10 mouse cellular contexts compared by ENCODE assay signal in the genomic region with DNA sequence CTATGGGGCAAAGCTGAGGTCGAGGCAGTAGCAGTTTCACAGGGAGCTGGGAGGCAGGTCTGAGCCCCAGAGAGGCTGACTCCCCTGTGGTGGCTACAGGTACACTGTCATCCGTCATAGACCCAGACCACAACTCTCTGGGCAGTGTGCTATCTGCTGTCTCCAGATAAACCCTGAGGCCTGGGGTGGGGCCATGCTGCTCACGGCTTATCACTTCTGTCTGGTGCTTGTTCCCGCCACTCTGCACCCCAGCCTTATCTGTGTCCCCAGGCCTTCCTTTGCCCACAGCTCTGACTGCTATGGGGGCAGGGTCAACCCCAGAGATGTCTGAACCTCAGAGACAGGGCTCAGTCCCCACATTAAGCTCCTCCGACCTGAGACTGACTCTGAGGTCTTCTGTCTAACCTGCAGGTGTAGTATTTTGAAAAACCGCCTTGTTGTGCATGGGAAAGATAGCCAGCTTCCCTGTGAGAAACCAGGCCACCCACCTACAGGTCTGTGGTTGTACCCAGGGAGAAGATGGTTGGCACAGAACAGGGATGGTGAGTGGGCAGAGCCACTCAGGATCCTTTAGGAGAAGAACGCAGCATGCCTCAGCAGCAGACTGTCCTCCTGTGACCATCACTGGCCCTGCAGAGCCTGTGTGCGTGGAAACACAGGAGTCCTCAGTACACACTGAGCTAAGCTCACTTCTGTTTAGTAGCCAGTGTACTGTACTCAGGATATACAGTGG.
DNase-seq lines count a peak whose midpoint lies in the region; ATAC-seq lines count a peak whose summit lies in the region.
"Had no signal": no experiment of that assay in that cellular context is flagged by ENCODE, and none has a peak within 500 bp of the region (broad histone marks: within the 10 kb centered on the region; RNA-seq: fewer than 3 reads in every experiment).

No protein-coding gene starts in this region.

- no peak overlapping the region for H3K4me3 ChIP-seq in lung, embryonic 15.5 days
- H3K4me3 ChIP-seq in hindbrain, embryonic 13.5 days: no peak overlapping the region
- H3K4me3 ChIP-seq: embryonic facial prominence, embryonic 13.5 days had no signal

- 64% methylated on average over 8 of the region's 8 CpGs for WGBS in lung, embryonic 15.5 days
- 71% methylated on average over 8 of the region's 8 CpGs for WGBS in hindbrain, embryonic 13.5 days

- peaks cover 69% of the 10 kb centered on the region for H3K4me1 ChIP-seq in lung, embryonic 15.5 days
- H3K4me1 ChIP-seq in hindbrain, embryonic 13.5 days (replicated peaks): peaks cover 83% of the 10 kb centered on the region

- no peaks in the 10 kb centered on the region for H3K9me3 ChIP-seq in lung, embryonic 15.5 days
- H3K9me3 ChIP-seq in hindbrain, embryonic 13.5 days: no peaks in the 10 kb centered on the region
- H3K9me3 ChIP-seq: embryonic facial prominence, embryonic 13.5 days had no signal

- no peaks in the 10 kb centered on the region for H3K36me3 ChIP-seq in lung, embryonic 15.5 days
- no peaks in the 10 kb centered on the region for H3K36me3 ChIP-seq in hindbrain, embryonic 13.5 days
- H3K36me3 ChIP-seq: embryonic facial prominence, embryonic 13.5 days had no signal

- peak; percentile 31 to 61 for DNase-seq in frontal cortex, postnatal 36 days (ENCODE audit: low spot score in 2 of 2)
- no peak for DNase-seq in frontal cortex, postnatal 25 days (ENCODE audit: low spot score in 2 of 2)
- no peak for DNase-seq in lung, postnatal 4 days
- DNase-seq in spleen, postnatal 36 days (ENCODE audit: low spot score in 2 of 2): peak; percentile 74 to 82
- DNase-seq in ovary, postnatal 14 days (ENCODE audit: low spot score): no peak
- DNase-seq in urinary bladder, adult 18-20 months (ENCODE audit: low spot score in 2 of 2): no peak
- DNase-seq: kidney, adult 8-10 months had no signal

- peak; percentile 15; the same call in 1 of the 2 replicates for ATAC-seq in lung, embryonic 15.5 days (ENCODE audit: borderline replicate concordance, extremely low read depth, low FRiP score, low TSS enrichment)
- no peak for ATAC-seq in hindbrain, embryonic 13.5 days (ENCODE audit: low FRiP score)

- H3K27me3 ChIP-seq in lung, embryonic 15.5 days: no peaks in the 10 kb centered on the region
- no peaks in the 10 kb centered on the region for H3K27me3 ChIP-seq in hindbrain, embryonic 13.5 days
- H3K27me3 ChIP-seq: embryonic facial prominence, embryonic 13.5 days had no signal

- no peak overlapping the region for H3K27ac ChIP-seq in lung, embryonic 15.5 days
- H3K27ac ChIP-seq in hindbrain, embryonic 13.5 days: 0 out of 2 replicates have a peak overlapping the region, but pooled peaks have one; percentile 23
- H3K27ac ChIP-seq: embryonic facial prominence, embryonic 13.5 days had no signal

- H3K9ac ChIP-seq in lung, embryonic 15.5 days: no peak overlapping the region
- H3K9ac ChIP-seq in hindbrain, embryonic 13.5 days: no peak overlapping the region; the same call in 1 of the 2 replicates
- H3K9ac ChIP-seq: embryonic facial prominence, embryonic 13.5 days had no signal

- H3K4me2 ChIP-seq in lung, embryonic 15.5 days: no peak overlapping the region
- no peak overlapping the region for H3K4me2 ChIP-seq in hindbrain, embryonic 13.5 days
- H3K4me2 ChIP-seq: embryonic facial prominence, embryonic 13.5 days had no signal

Comparison
In these comparisons a context has a peak if more than half of its experiments do, and no peak if none do; other contexts are left out.
1. DNase-seq: peak in frontal cortex, postnatal 36 days (2 of 2) and spleen, postnatal 36 days (2 of 2); none in frontal cortex, postnatal 25 days (0 of 2), lung, postnatal 4 days (0 of 2), ovary, postnatal 14 days (single experiment) and urinary bladder, adult 18-20 months (0 of 2).